Mouse (Mus musculus) intestine, embryonic 16.5 days (tissue): ENCODE data around the gene Pts. TPM values are rescaled to one million over a fixed set of nuclear protein-coding genes. Genes with fewer than 3 reads are reported as not detected.

Experiments used
- ATAC-seq: fragments of 200-750 bp; cut with Nextera tagmentation; 2 replicates; pipeline ENCODE4 v1.8.0; 2017; ENCODE audit warnings: moderate TSS enrichment, moderate library complexity
- H3K27ac ChIP-seq: fragments of 300-500 bp; sonication (generic); 2 replicates; pipeline ENCODE4 v1.5.1; 2014; ENCODE audit warnings: mild to moderate bottlenecking, low read length
- H3K27me3 ChIP-seq: fragments of 300-500 bp; sonication (generic); replicated peaks from 2 replicates; pipeline ENCODE4 v1.6.1; 2014; ENCODE audit warnings: low read length, control low read depth, mixed read lengths; ENCODE audit not compliant: control insufficient read depth, insufficient read depth
- H3K36me3 ChIP-seq: fragments of 300-500 bp; sonication (generic); 2 replicates; pipeline ENCODE4 v1.6.1; 2014; ENCODE audit warnings: low read length, control low read depth; ENCODE audit not compliant: control insufficient read depth, insufficient read depth
- H3K4me1 ChIP-seq: fragments of 300-500 bp; sonication (generic); 2 replicates; pipeline ENCODE4 v1.6.1; 2014; ENCODE audit warnings: low read length, control low read depth, mixed read lengths; ENCODE audit not compliant: control insufficient read depth, insufficient read depth
- H3K4me2 ChIP-seq: fragments of 300-500 bp; sonication (generic); 2 replicates; pipeline ENCODE4 v1.6.1; 2014; ENCODE audit warnings: low read depth, low read length, control low read depth
- H3K4me3 ChIP-seq: fragments of 300-500 bp; sonication (generic); 2 replicates; pipeline ENCODE4 v1.5.1; 2014; ENCODE audit warnings: mild to moderate bottlenecking, low read length
- H3K9ac ChIP-seq: fragments of 300-500 bp; sonication (generic); 2 replicates; pipeline ENCODE4 v1.6.1; 2014; ENCODE audit warnings: low read depth, low read length
- H3K9me3 ChIP-seq: fragments of 300-500 bp; sonication (generic); 2 replicates; pipeline ENCODE4 v1.6.1; 2016; ENCODE audit warnings: low read length, control low read depth; ENCODE audit not compliant: control insufficient read depth
- WGBS: fragments of 180-500 bp; shearing (Covaris S2); extraction: QIAGEN DNeasy Blood & Tissue Kit; methylation state at CpG from one replicate; pipeline ENCODE4 v1.1.7; 2014; 5-methylcytosine and 5-hydroxymethylcytosine counted together
- polyA plus RNA-seq: library from polyadenylated mRNA; unstranded; fragments of >200 nt; fragmentation: Nextera tagmentation; extraction: Ambion mirVana; gene quantifications from 2 replicates; pipeline ENCODE4 v1.2.1, GENCODE M21; 2015

The Pts gene
- 106 and 107 TPM in 2 replicates for polyA plus RNA-seq

DNA sequence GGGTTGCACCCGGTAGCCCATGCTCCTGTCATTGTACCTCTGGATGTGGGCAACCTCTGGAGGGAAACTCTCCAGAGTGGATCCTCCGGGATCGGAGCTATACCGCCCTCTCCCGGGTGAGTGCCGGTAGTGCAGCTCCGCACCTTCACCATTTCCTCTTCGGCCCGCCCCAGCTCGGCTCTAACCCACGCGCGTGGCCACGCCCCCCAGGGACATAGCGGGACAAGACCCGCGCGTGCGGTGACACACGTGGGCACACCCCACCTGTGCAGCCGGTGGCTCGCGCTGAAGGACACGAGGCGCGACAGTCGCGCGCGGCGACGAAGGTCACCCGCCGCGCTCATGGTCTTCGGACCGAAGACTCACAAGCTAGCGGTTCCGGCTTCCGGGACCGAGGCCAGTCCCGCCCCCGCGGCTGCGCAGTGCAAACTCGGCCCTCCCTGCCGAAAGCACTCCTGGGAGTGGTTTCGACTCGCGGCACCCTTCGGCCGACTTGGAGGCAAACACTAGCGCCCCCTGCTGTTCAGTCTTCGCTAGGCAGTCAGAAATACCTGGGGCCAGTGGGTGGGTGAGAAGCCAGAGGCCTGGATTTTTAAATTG, at the start of gene Pts:
Gene Pts, minus strand, starts transcription at position 432 of the 600 bp plus-strand sequence.
- Histone ChIP-seq H3K27ac (peak within 1 kb of the TSS; percentile 84), H3K4me1 (peaks cover 8% of the 10 kb centered on the region), H3K9ac (peak within 1 kb of the TSS; percentile 84), H3K9me3 (no peaks in the 10 kb centered on the region), H3K4me3 (peak within 1 kb of the TSS; percentile 83), H3K36me3 (no peaks in the 10 kb centered on the region), H3K27me3 (no peaks in the 10 kb centered on the region), H3K4me2 (peak within 1 kb of the TSS; percentile 79)
- WGBS, result under 1% methylated on average over 54 of the region's 54 CpGs
- peak; percentile 99 for ATAC-seq

DNA sequence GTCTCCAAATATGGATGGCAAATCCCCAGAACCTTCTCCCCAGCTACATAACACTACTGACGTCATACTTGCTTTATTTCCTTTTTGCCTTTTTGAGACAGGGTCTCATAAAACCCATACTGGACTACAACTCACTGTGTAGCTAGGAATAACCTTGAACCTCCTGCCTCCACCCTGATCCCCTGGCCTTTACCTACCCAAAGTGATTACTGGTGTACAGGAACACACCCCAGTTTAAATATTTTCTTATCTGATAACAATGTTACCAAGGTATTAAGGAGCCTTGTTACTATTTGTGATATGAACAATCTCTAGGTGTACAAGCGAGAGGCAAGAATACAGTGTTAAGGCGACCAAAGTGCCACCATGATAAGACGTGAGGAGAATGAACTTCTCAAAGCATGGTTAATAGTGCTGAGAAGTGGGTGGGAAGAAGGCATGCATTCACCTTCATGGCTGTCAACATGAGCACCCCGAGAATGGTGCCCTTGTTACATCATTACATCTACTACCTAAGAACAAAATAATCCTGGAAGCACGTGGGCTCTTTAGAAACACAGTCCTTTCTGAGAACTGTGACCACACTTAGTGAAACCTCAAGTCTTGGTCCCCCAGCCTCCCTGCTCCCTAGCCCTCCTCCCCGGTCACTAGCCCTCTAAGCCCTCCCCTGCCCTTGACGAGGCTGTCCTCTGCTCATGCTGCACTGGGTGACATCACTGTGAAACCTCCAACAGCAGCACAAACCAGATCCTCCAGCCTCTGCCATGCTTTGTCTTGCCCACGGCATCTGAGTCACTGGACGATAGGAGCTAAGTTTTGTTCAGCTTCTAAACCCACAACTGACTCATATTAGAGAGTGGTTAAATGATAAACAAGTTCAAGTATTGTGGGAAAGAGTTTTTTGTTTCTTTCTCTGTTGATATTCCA, 41.3 kb upstream of the Pts start:
- no peak overlapping the region for H3K9ac ChIP-seq
- H3K4me2 ChIP-seq, result no peak overlapping the region
- H3K36me3 ChIP-seq, result no peaks in the 10 kb centered on the region
- 68% methylated on average over 10 of the region's 10 CpGs for WGBS
- H3K27ac ChIP-seq, result no peak overlapping the region
- peak; percentile 67 for ATAC-seq
- H3K27me3 ChIP-seq, result no peaks in the 10 kb centered on the region
- no peaks in the 10 kb centered on the region for H3K4me1 ChIP-seq
- H3K4me3 ChIP-seq, result no peak overlapping the region
- H3K9me3 ChIP-seq, result no peaks in the 10 kb centered on the region

- no peak overlapping the region for H3K27ac ChIP-seq
- 84% methylated on average over 2 of the region's 2 CpGs for WGBS
- H3K36me3 ChIP-seq, result no peaks in the 10 kb centered on the region
Observed at GRCm38 (mm10) chr9:50567881-50568280, 39.4 kb upstream of the Pts start.

DNA sequence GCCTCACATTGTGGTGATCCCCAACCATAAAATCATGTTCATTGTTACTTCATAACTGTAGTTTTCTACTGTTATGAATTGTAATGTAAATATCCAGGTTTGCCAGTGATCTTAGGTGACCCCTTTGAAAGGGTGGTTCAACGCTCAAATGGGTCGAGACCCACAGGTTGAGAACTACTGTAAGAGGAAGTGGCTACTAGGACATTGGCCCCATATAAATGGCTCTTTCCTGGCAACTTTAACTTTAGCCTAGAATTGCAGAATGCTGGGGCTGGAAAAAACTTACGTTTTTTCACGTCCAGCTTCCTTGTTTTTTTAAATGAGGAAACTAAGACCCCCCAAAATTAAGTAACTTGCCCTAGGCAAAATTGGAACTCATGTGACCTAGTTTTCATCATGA, 38.8 kb upstream of the Pts start:
- Histone ChIP-seq H3K9ac (no peak overlapping the region), H3K27ac (no peak overlapping the region), H3K36me3 (no peaks in the 10 kb centered on the region), H3K27me3 (no peaks in the 10 kb centered on the region), H3K4me1 (no peaks in the 10 kb centered on the region), H3K4me2 (no peak overlapping the region), H3K4me3 (no peak overlapping the region), H3K9me3 (no peaks in the 10 kb centered on the region)
- WGBS, result 89% methylated on average over 4 of the region's 4 CpGs
- ATAC-seq, result no peak

More at GRCm38 (mm10) chr9:50567881-50568280, 39.4 kb upstream of the Pts start:
- Histone ChIP-seq H3K4me1 (no peaks in the 10 kb centered on the region), H3K9ac (no peak overlapping the region), H3K9me3 (no peaks in the 10 kb centered on the region), H3K4me3 (no peak overlapping the region), H3K4me2 (no peak overlapping the region), H3K27me3 (no peaks in the 10 kb centered on the region)
- ATAC-seq, result no peak

DNA sequence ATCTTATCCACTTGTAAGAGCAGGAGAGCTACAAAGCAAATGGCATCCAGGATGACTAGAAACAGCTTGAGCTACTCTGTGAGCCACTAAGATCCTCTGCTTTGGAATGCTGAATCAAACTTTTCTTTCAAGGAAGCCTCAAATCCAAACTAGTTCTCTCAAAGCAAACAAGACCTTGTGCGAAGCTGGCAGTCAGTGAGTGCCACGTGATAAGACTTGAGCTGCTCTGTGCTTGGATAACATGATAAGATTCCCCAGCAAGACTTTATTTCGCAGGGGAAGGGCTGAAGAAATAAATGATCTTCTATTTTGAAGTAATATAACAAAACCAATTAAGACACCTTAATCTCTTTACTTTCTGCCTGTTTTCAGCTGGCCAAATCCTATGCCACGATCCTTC, 37.4 kb upstream of the Pts start:
- 51% methylated on average over 4 of the region's 4 CpGs for WGBS
- Histone ChIP-seq H3K4me2 (no peak overlapping the region), H3K36me3 (no peaks in the 10 kb centered on the region), H3K4me1 (no peaks in the 10 kb centered on the region), H3K27ac (no peak overlapping the region; the same call in 1 of the 2 replicates), H3K9ac (peak overlapping the region; percentile 3; the same call in 1 of the 2 replicates), H3K27me3 (no peaks in the 10 kb centered on the region), H3K4me3 (no peak overlapping the region), H3K9me3 (no peaks in the 10 kb centered on the region; the same call in 1 of the 2 replicates)
- ATAC-seq, result no peak

DNA sequence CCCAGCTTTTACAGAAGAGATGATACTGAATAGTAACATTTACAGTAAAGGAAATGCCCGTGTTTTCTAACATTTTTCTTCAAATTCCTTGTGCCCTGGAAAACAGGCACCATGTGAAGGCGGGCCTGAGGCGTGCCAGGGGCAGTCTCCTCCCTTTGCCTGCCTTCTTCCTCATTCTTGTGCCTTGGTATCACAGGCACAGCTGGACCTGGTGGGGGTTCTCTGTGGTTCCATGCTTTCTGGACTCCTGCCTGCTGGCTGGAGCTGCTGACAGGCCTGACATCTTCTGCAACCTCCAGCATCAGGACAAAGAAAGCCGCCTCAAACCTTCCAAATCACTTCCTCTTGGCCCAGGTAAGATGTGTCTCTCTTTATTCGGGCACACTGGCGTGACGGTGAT, 36.6 kb upstream of the Pts start:
- no peaks in the 10 kb centered on the region; the same call in 1 of the 2 replicates for H3K9me3 ChIP-seq
- no peak overlapping the region for H3K4me2 ChIP-seq
- H3K36me3 ChIP-seq, result no peaks in the 10 kb centered on the region
- no peak overlapping the region for H3K9ac ChIP-seq
- H3K27ac ChIP-seq, result no peak overlapping the region
- 69% methylated on average over 7 of the region's 7 CpGs for WGBS
- no peak overlapping the region for H3K4me3 ChIP-seq
- H3K27me3 ChIP-seq, result no peaks in the 10 kb centered on the region
- H3K4me1 ChIP-seq, result no peaks in the 10 kb centered on the region
- ATAC-seq, result no peak

DNA sequence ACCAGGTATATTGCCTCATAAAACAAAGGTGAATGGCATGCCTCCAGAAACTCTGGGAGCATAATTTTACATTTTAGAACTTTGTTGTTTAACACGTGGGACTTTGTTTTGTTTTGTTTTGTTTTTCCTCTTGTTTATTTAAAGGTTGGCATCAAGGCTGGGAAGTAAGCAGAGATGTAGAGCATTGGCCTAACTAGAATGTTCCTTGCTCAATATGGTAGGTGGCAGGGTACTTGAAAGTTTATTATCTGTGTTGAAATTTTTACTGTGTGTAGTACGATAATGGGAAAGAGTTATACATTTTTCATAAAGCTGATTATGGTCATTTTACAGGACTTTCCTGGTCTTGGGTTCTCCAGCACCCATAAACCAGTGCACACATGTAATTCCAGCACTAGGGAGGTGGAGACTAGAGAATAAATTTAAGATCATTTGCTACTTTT, 33.4 kb upstream of the Pts start:
- peak; percentile 79 for ATAC-seq
- Histone ChIP-seq H3K4me2 (no peak overlapping the region), H3K9me3 (no peaks in the 10 kb centered on the region; the same call in 1 of the 2 replicates), H3K27me3 (no peaks in the 10 kb centered on the region), H3K4me1 (no peaks in the 10 kb centered on the region), H3K27ac (no peak overlapping the region), H3K36me3 (no peaks in the 10 kb centered on the region), H3K9ac (no peak overlapping the region), H3K4me3 (no peak overlapping the region)
- 74% methylated on average over 2 of the region's 2 CpGs for WGBS

DNA sequence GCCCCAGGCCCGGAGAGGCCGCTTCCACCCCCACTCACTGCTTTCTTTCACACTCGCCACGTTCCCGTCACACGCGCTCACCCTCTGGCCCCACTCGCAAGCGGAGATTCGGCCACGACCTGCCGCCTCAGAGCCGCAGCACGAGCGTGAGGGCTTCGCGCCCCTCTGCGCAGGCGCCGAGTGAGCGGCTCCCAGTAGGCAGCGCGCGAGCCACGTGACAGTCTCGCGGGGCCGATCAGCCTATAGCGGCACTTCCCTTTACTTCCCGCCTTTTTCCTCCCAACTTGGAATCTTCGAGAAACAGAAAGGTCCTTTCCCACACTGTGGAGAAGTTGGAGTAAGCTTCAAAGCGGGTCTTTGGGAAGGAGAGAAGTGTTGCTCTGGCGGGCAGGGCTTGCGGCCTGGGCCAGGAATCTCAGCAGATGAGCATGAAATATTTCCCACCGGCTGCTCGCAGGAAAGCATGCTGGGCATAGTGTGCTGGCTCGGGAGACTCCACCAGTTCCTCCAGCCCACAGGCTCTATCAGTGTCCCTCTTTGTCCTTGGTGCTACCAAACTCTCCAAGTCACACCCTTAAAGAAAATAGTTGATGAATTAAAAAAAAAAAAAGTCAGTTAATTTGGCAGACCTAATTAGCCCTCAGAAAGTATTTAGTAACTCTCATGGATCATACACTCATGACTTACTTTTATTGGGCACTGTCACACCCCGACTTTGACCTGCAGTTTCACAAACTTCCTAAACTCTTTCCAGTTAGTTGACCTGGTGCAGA, 32.8 kb upstream of the Pts start, which contains the start of gene Tex12:
Gene Tex12, minus strand, starts transcription at position 181 of the 773 bp plus-strand sequence.
- H3K36me3 ChIP-seq, result no peaks in the 10 kb centered on the region
- H3K9ac ChIP-seq, result no peak within 1 kb of the TSS
- 87% methylated on average over 38 of the region's 38 CpGs for WGBS
- ATAC-seq, result peak; percentile 91
- H3K4me2 ChIP-seq, result no peak within 1 kb of the TSS
- peak within 1 kb of the TSS; percentile 73 for H3K27ac ChIP-seq
- no peak within 1 kb of the TSS for H3K4me3 ChIP-seq
- no peaks in the 10 kb centered on the region for H3K4me1 ChIP-seq
- no peaks in the 10 kb centered on the region; the same call in 1 of the 2 replicates for H3K9me3 ChIP-seq
- no peaks in the 10 kb centered on the region for H3K27me3 ChIP-seq

DNA sequence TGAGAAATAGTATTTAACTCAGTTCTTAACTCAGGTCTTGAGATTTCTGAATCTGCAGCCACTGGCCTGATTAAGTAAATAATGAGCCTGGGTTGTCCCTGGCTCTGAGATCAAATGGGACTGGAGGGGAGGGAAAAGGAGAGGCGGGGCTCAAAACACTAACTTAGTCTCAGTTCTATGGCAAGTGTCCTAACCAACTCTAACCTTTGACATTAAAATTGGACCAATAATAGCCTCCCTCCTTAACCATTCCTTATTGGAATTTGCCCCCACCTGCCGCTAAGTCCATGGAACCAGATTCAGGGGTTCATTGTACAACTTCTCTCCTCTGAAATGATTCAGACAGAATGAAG, 26.5 kb upstream of the Pts start, which contains the start of gene Bco2:
Gene Bco2, minus strand, starts transcription at position 88 of the 353 bp plus-strand sequence.
- Histone ChIP-seq H3K27me3 (no peaks in the 10 kb centered on the region), H3K9ac (peak within 1 kb of the TSS; percentile 61), H3K4me3 (peak within 1 kb of the TSS; percentile 32), H3K36me3 (no peaks in the 10 kb centered on the region), H3K4me1 (0 out of 2 replicates have a peak, but pooled peaks cover 9% of the 10 kb centered on the region), H3K4me2 (peak within 1 kb of the TSS; percentile 51), H3K9me3 (no peaks in the 10 kb centered on the region), H3K27ac (peak within 1 kb of the TSS; percentile 88)
- WGBS, result 43% methylated on average over 2 of the region's 2 CpGs
- ATAC-seq, result peak; percentile 66
